Mouse (Mus musculus) large intestine, adult 2 months (tissue): ENCODE data around the gene Mrnip. TPM values are rescaled to one million over a fixed set of nuclear protein-coding genes. Genes with fewer than 3 reads are reported as not detected.

Experiments used
- DNase-seq: peaks from one replicate; pipeline ENCODE4 v3.0.0-alpha.2; 2012; ENCODE audit warnings: low read depth, low spot score
- WGBS: fragments of 180-500 bp; shearing (Covaris S2); methylation state at CpG from one replicate; pipeline ENCODE4 v1.1.7; 2018; 5-methylcytosine and 5-hydroxymethylcytosine counted together
- polyA plus RNA-seq: library from polyadenylated mRNA; depleted of rRNA; stranded (reverse); fragments of >200 nt; gene quantifications from 2 replicates; pipeline ENCODE4 v1.2.3, GENCODE M21; 2012

Gene Mrnip
- polyA plus RNA-seq, 1 experiment, result 5.0 TPM

- WGBS, result 83% methylated on average over 4 of the region's 5 CpGs
- DNase-seq, result no peak
Observed at GRCm38 (mm10) chr11:50198219-50198846, 24.1 kb downstream of the Mrnip start.

- DNase-seq, result no peak
- 93% methylated on average over 2 of the region's 2 CpGs for WGBS
Observed at GRCm38 (mm10) chr11:50198916-50199315, 24.7 kb downstream of the Mrnip start.

GRCm38 (mm10) chr11:50200613-50201012 lies 26.4 kb downstream of the Mrnip start:
- WGBS, result 66% methylated on average over 8 of the region's 8 CpGs
- no peak for DNase-seq

GRCm38 (mm10) chr11:50201590-50201989 lies 27.3 kb downstream of the Mrnip start:
- DNase-seq, result no peak

GRCm38 (mm10) chr11:50203302-50203827 lies 29.1 kb downstream of the Mrnip start:
- WGBS, result 81% methylated on average over 9 of the region's 9 CpGs
- DNase-seq, result no peak

More at GRCm38 (mm10) chr11:50201590-50201989, 27.3 kb downstream of the Mrnip start:
- 89% methylated on average over 3 of the region's 3 CpGs for WGBS

- 66% methylated on average over 3 of the region's 3 CpGs for WGBS
- no peak for DNase-seq
Observed at GRCm38 (mm10) chr11:50205434-50205833, 31.2 kb downstream of the Mrnip start.

- DNase-seq, result no peak
- 58% methylated on average over 2 of the region's 2 CpGs for WGBS
Observed at GRCm38 (mm10) chr11:50206037-50206436, 31.8 kb downstream of the Mrnip start.

GRCm38 (mm10) chr11:50207344-50207743 lies 33.1 kb downstream of the Mrnip start:
- 95% methylated on average over 14 of the region's 14 CpGs for WGBS
- DNase-seq, result no peak

GRCm38 (mm10) chr11:50208039-50208438 lies 33.8 kb downstream of the Mrnip start:
- WGBS, result 91% methylated on average over 5 of the region's 5 CpGs
- no peak for DNase-seq

- under 1% methylated on average over 24 of the region's 24 CpGs for WGBS
- no peak for DNase-seq
Observed at GRCm38 (mm10) chr11:50210101-50210504, 35.9 kb downstream of the Mrnip start.

GRCm38 (mm10) chr11:50210505-50211151 lies 36.4 kb downstream of the Mrnip start, which contains the start of the genes Sqstm1 and Mgat4b:
TSS of gene Sqstm1 (minus strand) at chr11:50210827.
TSS of gene Mgat4b (plus strand) at chr11:50210890.
- under 1% methylated on average over 48 of the region's 48 CpGs for WGBS
- DNase-seq, result no peak

- no peak for DNase-seq
- 75% methylated on average over 3 of the region's 3 CpGs for WGBS
Observed at GRCm38 (mm10) chr11:50211322-50212059, 37.2 kb downstream of the Mrnip start.

GRCm38 (mm10) chr11:50212060-50212739 lies 38.0 kb downstream of the Mrnip start:
- 47% methylated on average over 3 of the region's 3 CpGs for WGBS
- DNase-seq, result no peak

- WGBS, result 17% methylated on average over 11 of the region's 11 CpGs
- no peak for DNase-seq
Observed at GRCm38 (mm10) chr11:50212848-50213758, 38.9 kb downstream of the Mrnip start.

- DNase-seq, result no peak
- WGBS, result 90% methylated on average over 6 of the region's 6 CpGs
Observed at GRCm38 (mm10) chr11:50214631-50215030, 40.4 kb downstream of the Mrnip start.

- WGBS, result 75% methylated on average over 9 of the region's 9 CpGs
Observed at GRCm38 (mm10) chr11:50215633-50216032, 41.4 kb downstream of the Mrnip start.

GRCm38 (mm10) chr11:50216724-50217366 lies 42.6 kb downstream of the Mrnip start:
- 79% methylated on average over 4 of the region's 4 CpGs for WGBS

More at GRCm38 (mm10) chr11:50215633-50216032, 41.4 kb downstream of the Mrnip start:
- DNase-seq, result no peak

GRCm38 (mm10) chr11:50217811-50218210 lies 43.6 kb downstream of the Mrnip start:
- 60% methylated on average over 4 of the region's 4 CpGs for WGBS
- DNase-seq, result no peak

More at GRCm38 (mm10) chr11:50216724-50217366, 42.6 kb downstream of the Mrnip start:
- no peak for DNase-seq
